Mouse (Mus musculus) ovary, postnatal 10 days (tissue): Measurements from ENCODE around the gene Zfp27.

Source experiments
- DNase-seq: peaks from one replicate; pipeline ENCODE4 v3.0.0; 2022; ENCODE audit warnings: low spot score

Gene Zfp27

DNA sequence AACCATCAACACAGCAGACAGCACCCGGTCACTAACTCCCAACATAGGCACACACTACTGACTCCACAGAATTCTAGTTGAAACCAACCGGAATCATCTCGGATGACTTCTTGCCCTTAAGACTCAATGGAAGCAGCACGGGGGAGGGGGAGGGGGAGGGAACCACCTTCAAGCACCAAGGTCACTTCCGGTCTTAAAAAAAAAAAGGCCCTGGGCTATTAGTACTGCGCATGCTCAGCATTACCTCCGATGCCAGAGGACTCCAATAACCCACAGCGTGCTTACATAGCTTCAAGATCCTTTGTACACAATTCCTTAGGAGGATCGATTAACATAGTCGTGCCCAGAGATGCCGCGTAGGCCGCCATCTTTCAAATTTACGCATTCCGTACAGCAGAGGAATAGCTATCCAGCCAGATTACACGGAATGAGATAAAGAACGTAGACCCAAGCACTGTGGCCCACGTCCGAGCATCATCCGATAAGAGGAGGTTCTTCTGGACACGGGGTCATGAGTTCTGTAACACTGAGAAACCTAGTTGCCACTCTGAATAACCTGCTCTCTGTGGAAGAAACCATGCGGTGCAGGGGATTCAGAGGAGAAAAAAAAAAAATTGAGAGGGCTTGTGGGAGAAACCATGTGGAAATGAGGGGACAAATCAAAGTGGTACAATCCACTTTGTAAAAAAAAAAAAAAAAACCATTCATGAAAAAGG, at the start of gene Zfp27:
TSS of gene Zfp27 (minus strand) at position 607 of the 716 bp plus-strand sequence.
- peak; percentile 7 for DNase-seq

- DNase-seq: no peak
These were observed 48.4 kb upstream of the Zfp27 start for GRCm38 (mm10) chr7:29954731-29955130.

GRCm38 (mm10) chr7:29953513-29954401, 47.4 kb upstream of the Zfp27 start, which contains the start of gene Zfp74:
Gene Zfp74, minus strand, starts transcription at chr7:29954089.
- peak; percentile 57 for DNase-seq

DNA sequence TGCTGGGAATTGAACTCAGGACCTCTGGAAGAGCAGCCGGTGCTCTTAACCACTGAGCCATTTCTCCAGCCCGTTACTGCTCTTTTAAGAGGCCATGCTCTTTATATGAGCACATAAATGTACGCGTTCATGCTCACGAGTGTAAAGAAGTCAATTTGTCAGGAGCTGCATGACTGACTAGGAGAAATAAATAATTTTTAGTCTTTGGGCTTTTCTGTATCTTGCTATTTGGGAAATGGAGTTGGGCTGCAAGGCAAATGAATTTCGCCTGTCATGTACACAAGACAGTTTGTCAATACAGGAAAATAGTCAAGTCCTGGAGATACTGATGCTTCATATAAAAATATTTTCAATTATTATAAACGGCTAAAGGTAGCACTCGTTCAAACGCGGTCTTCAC, 46.7 kb upstream of the Zfp27 start:
- DNase-seq: no peak

DNA sequence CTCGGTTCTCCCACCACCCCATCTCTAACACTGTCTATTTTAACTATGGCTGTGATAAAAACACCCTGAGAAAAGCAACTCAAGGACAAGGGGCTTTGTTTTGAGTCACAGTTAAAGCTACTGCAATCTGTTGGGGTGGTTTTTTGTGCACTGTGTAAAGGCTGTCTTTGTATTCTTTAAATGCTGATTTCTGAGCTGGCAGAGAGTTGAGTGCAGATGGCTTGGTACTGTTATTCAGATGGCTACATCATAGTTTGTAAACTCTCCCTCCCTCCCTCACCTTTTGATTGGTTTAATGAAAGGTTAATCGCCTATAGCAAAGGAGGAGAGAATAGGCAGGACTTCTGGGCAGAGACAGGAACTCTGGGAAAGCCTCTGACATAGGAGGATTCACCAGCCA, 37.8 kb upstream of the Zfp27 start:
- DNase-seq: no peak

DNA sequence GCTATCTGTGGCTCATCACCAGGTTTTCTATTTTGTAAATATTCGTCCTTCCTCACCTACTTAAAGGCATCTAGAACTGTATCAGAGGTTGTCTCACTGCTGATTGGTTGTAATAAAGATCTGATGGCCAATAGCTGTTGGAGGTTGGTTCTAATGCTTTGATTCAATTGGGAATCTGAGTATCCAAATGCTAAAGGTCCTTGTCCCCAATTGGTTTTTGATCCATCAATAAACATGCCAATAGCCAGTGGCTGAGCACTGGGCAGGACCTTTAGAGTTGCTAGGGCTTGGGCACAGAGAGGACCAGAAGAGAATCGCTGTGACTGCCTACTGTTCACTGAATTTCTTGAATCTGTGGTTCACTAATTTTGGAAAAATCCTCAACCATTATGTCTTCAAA, 37.3 kb upstream of the Zfp27 start:
- no peak for DNase-seq

DNA sequence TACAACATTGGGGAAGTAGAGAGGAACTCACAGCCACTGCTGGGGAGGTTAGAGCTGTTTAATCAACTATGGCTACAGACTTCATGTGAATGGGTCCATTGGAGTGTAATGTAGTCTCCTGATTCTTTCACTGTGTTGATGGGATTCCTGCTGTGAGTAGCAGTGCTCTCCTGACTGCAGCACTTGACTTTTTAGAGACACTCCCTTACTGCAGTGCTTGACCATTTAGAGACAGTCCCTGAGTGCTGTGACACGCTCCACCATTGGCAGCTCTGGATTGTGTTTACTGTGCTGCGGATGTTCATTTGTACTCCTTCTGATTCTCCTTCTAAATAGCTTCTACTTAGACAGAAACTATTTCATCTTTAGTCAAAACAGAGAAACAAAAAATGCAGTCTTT, 36.4 kb upstream of the Zfp27 start:
- DNase-seq: no peak

GRCm38 (mm10) chr7:29941027-29941426, 34.7 kb upstream of the Zfp27 start:
- no peak for DNase-seq

GRCm38 (mm10) chr7:29938856-29939255, 32.5 kb upstream of the Zfp27 start:
- DNase-seq: no peak

GRCm38 (mm10) chr7:29922780-29923179, 16.4 kb upstream of the Zfp27 start:
- DNase-seq: no peak

DNA sequence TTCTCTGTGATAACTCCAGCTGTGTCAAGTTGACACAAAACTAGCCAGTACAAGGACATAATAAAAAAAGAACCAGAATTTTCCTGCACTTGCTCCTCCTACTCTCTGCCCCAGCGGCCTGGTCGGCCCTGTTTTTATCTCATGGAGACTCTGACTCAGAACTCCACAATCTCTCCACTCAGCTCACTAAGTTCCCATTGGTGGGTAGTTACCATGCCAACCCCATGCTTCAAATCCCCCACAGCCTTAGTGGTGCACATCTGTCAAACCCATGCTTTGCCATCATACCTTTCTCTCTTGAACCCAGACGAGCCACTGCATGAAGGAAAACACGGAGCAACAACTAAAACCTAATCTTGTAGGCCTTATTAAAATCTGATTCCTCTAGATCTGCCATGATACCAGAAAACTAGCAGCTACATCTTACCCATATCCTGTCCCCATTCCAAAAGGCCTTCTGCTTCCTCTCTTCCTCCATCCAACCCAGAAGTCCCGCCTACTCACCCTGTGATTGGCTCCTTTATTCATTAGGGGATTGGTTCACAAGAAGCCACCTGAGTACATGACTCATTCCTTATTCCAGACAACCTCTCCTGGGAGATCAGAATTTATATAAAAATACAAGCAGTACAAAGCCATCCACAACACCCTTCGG, 15.2 kb upstream of the Zfp27 start:
- DNase-seq: no peak

GRCm38 (mm10) chr7:29918062-29918453, 11.7 kb upstream of the Zfp27 start:
- no peak for DNase-seq

DNA sequence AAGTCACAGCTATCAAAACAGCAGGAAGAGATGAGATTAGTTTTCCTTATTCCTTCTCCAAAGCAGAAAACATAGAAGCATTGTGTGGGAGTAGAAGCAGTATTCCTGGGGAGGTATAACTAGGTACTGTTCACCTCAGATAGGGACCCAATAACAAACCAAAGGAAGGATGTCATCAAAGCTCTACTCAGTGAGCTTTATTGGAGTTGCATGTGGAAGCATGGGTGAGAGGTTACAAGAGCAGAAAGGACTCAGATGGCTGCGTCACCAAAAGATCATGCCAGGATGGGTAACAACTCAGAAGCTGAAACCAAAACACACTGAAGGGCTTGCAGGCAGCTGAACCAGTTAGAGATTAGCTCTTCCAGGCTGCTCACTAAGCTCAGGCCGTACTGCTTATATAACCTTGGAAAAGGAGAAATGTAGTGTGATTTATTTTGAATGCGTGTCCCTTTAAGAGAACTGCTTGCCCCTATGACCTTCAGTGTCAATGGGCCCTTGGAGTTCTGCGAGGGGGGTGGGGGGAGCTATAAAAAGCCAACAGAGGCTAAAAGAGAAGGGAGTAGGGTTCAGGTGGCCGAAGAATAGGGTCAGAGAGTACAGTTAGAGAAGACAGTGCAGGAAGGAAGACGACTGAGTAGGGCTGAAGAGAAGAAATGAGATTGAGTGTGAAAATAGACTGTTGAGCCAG, 11.1 kb upstream of the Zfp27 start:
- DNase-seq: no peak

DNA sequence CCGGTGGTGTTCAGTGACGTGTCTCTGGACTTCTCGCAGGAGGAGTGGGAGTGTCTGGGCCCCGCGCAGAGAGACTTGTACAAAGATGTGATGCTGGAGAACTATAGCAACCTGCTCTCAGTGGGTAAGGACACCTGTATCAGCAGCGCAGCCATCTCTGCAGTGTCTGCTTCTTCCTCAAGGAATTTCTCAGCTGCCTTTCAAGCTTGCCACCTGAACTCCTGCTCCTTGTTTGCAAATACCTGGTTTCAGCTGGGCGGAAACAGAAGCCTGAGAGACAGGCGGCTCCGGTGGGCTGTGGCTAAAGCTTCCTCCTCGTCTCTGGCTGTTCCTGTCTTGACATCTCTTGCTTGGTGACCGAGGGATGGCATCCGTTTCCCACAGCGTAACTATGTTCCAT, 5.8 kb upstream of the Zfp27 start:
- no peak for DNase-seq

GRCm38 (mm10) chr7:29910252-29910651, 3.9 kb upstream of the Zfp27 start:
- no peak for DNase-seq

DNA sequence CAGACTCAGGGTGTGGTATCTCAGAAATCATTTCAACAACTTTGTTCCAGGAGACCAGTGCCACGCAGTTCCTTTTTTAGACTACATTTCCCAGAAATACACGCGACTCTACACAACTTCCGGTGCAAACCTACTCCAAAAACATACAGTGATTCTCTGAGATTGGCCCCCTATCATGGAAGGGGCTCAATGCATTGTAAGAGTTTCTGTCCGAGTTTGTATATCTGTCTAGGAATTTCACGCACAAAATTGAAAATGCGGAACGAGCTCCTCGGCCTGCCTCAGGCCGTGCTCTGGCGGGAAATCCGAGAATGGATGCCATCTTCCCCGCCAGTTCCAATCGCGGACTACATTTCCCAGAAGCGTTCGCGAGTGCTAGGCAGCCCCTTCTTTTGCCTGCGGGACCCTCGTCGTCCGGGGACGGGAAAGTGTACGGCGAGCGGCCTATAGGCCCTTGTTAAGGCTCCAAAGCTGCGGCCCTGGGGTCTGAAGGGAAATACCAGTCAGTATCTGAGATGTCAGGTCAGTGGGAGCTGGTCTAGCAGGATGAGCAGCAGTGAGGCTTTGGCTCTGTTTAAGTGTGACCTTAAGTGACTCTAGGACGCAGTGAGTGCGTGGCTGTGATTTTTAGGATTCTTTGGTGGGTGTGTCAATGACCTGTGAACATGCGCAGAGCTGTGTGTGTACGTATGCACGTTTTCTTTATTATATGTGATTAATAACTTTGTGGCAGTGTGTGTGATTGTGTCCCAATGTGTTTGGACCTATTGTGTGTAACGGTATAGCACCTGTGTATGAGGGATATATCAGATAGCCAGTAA, 2.0 kb upstream of the Zfp27 start, which contains the start of gene Zfp383:
TSS of gene Zfp383 (plus strand) at position 94 of the 821 bp plus-strand sequence.
- DNase-seq: peak; percentile 75

DNA sequence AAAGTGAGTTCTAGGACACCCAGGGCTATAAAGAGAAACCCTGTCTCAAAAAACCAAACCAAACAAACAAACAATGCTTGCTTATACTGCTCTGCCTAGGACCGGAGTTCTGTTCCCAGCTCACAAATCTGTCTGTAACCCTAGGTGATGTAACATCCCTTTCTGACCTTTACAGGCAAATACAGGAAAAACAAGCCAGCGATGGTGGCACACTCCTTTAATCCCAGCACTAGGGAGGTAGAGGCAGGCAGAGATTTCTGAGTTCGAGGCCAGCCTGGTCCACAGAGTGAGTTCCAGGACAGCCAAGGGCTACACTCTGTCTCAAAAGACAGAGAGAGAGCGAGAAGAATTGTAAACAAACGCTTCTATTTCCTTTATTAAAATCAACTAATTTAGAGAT, 834 bp upstream of the Zfp27 start:
- DNase-seq: no peak

GRCm38 (mm10) chr7:29906682-29907058, 298 bp upstream of the Zfp27 start:
- no peak for DNase-seq

- DNase-seq: no peak
These were observed 2.3 kb downstream of the Zfp27 start for GRCm38 (mm10) chr7:29904101-29904500.

- DNase-seq: no peak
These were observed 8.0 kb downstream of the Zfp27 start for GRCm38 (mm10) chr7:29898351-29898750.

DNA sequence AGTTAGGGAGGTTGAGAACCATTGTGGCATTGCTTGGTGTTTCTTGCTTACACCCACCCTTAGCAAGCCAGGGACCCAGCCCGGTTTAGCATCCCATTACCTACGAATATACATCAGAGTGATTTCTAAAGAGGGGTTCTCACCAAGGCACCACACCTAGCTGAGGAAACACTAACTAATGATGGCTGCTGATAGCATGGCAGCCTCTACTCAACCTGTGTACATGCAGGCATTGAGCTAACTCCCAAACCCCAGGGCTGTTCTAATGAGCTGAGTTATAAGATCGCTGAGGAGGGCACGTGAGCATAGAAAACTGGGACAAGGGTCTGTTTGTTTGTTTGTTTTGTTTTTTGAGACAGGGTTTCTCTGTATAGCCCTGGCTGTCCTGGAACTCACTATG, 13.6 kb downstream of the Zfp27 start:
- no peak for DNase-seq
